Mouse (Mus musculus): ENCODE data around the gene Amd1. TPM values are rescaled to one million over a fixed set of nuclear protein-coding genes. Genes with fewer than 3 reads are reported as not detected.
A peak's percentile ranks its signal among the peaks of the same experiment; 100 is the strongest.

The Amd1 gene
- polyA plus RNA-seq, 1 experiment from 2014 or later = 84.4 TPM

DNA sequence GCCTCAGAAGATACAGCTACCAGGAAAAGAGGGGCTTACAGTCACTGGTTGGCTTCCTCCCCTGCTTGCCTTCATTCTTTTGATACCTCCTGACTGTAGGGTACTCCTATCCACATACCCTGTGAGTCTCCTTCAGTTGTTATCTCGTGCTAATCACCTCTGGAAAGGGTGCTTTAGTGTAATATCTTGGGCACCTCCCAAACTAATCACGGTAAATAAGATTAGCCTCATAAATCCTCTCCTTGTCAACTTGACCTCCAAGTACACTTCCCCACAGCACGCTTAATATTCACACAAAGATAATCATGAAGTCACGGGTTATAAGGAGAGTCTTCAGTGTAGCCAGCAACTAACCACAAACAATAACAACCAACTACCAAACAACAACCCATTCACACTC, 40.0 kb upstream of the Amd1 start:
- H3K27me3 ChIP-seq (ENCODE audit: control insufficient read depth, insufficient read depth, low read length) = no peaks in the 10 kb centered on the region
- no peaks in the 10 kb centered on the region for H3K4me1 ChIP-seq (ENCODE audit: control insufficient read depth, insufficient read depth, low read length)
- no peak overlapping the region for H3K4me3 ChIP-seq (ENCODE audit: low read depth, low read length)
- 56% methylated on average over 4 of the region's 4 CpGs for WGBS
- H3K4me2 ChIP-seq (replicated peaks; ENCODE audit: low read depth, low read length) = no peak overlapping the region
- ATAC-seq (ENCODE audit: insufficient number of reproducible peaks, insufficient read depth, low FRiP score, low read depth) = no peak
- no peak overlapping the region for H3K9ac ChIP-seq (replicated peaks; ENCODE audit: low read depth, low read length)
- no peaks in the 10 kb centered on the region for H3K36me3 ChIP-seq (ENCODE audit: control insufficient read depth, insufficient read depth, low read length)
- H3K9me3 ChIP-seq (ENCODE audit: control insufficient read depth, low read depth, low read length) = no peaks in the 10 kb centered on the region
- H3K27ac ChIP-seq (ENCODE audit: low read length) = no peak overlapping the region

DNA sequence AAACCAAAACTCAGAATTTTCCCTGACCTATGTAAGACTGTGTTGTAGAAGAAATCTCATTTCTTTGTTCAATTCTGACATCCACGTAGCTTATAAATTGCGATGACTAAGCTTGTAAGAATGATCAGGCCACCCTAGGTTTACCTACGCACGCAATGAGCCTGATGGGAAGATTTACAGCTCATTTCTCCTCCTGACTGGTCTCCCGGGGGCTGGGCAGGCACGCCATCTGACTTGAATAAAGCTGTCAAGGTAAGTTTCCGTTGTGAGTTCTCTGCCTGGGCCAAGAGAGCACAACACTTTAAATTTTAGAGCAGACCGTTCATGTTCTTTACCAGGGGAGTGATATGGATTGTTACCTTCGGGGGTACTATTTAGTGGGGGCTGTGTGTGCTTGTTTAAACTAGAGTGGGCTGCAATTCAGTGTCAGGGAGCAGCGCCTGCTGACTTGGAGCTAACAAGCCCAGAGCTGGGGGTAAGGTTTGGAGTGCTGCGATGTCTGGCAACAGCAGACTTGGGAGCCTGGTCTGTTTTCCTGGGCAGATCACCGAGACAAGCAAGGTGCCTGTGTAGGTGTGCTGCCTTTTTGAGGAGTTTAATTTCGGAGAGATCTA, 37.5 kb upstream of the Amd1 start, which contains the start of gene Cdk19:
TSS of gene Cdk19 (plus strand) at position 214 of the 614 bp plus-strand sequence.
- H3K27ac ChIP-seq (ENCODE audit: low read length) = no peak within 1 kb of the TSS
- no peaks in the 10 kb centered on the region for H3K36me3 ChIP-seq (ENCODE audit: control insufficient read depth, insufficient read depth, low read length)
- H3K4me3 ChIP-seq (ENCODE audit: low read depth, low read length) = no peak within 1 kb of the TSS
- peak; percentile 72; the same call in 1 of the 2 replicates for ATAC-seq (ENCODE audit: insufficient number of reproducible peaks, insufficient read depth, low FRiP score, low read depth)
- no peaks in the 10 kb centered on the region for H3K4me1 ChIP-seq (ENCODE audit: control insufficient read depth, insufficient read depth, low read length)
- no peak within 1 kb of the TSS for H3K4me2 ChIP-seq (replicated peaks; ENCODE audit: low read depth, low read length)
- no peaks in the 10 kb centered on the region for H3K9me3 ChIP-seq (ENCODE audit: control insufficient read depth, low read depth, low read length)
- H3K27me3 ChIP-seq (ENCODE audit: control insufficient read depth, insufficient read depth, low read length) = no peaks in the 10 kb centered on the region
- WGBS = 22% methylated on average over 13 of the region's 13 CpGs
- H3K9ac ChIP-seq (replicated peaks; ENCODE audit: low read depth, low read length) = no peak within 1 kb of the TSS

DNA sequence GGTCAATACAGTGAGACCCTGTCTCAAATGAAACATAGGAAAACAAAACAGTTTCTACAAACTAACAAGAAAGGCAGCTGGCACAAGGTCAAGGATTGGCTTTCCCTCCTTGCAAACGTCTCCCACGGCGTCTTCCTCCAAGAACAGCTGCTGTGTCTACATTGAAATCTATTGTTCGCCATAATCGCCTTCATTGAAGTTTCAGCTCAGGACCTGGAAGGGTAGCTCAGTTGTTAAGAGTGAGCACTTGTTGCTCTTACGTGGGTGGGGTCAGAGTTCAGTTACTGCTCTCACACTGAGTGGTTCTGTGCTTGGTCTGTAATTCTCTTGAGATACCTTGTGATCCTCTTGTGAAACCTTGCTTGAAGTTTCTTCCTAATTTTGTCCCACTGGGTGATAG, 30.9 kb upstream of the Amd1 start:
- WGBS = 61% methylated on average over 6 of the region's 6 CpGs
- Histone ChIP-seq H3K4me1 (ENCODE audit: control insufficient read depth, insufficient read depth, low read length) (no peaks in the 10 kb centered on the region), H3K4me2 (replicated peaks; ENCODE audit: low read depth, low read length) (no peak overlapping the region), H3K4me3 (ENCODE audit: low read depth, low read length) (no peak overlapping the region), H3K9ac (replicated peaks; ENCODE audit: low read depth, low read length) (no peak overlapping the region), H3K27ac (ENCODE audit: low read length) (no peak overlapping the region), H3K36me3 (ENCODE audit: control insufficient read depth, insufficient read depth, low read length) (no peaks in the 10 kb centered on the region), H3K27me3 (ENCODE audit: control insufficient read depth, insufficient read depth, low read length) (no peaks in the 10 kb centered on the region), H3K9me3 (ENCODE audit: control insufficient read depth, low read depth, low read length) (no peaks in the 10 kb centered on the region)
- no peak for ATAC-seq (ENCODE audit: insufficient number of reproducible peaks, insufficient read depth, low FRiP score, low read depth)

DNA sequence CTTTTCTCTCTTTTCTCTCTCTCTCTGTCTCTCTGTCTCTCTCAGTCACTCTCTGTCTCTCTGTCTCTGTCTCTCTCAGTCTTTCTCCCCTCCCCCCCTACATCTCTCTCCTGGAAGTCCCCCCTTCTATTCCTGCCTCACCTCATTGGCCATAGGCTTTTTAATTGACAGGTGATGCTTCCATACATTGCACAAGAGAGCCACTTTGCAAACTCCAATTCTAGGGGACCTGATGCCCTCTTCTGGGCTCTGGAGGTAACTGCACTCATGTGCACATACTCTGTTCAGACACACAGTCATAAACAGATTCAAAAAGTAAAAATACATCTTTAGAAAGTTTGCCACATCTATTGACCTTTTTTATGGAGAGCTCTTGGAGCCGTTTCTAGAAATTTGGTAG, 28.3 kb upstream of the Amd1 start:
- 97% methylated on average over 1 of the region's 1 CpGs for WGBS
- no peak for ATAC-seq (ENCODE audit: insufficient number of reproducible peaks, insufficient read depth, low FRiP score, low read depth)
- Histone ChIP-seq H3K4me3 (ENCODE audit: low read depth, low read length) (no peak overlapping the region), H3K4me2 (replicated peaks; ENCODE audit: low read depth, low read length) (no peak overlapping the region), H3K27ac (ENCODE audit: low read length) (no peak overlapping the region), H3K36me3 (ENCODE audit: control insufficient read depth, insufficient read depth, low read length) (no peaks in the 10 kb centered on the region), H3K4me1 (ENCODE audit: control insufficient read depth, insufficient read depth, low read length) (no peaks in the 10 kb centered on the region), H3K9me3 (ENCODE audit: control insufficient read depth, low read depth, low read length) (no peaks in the 10 kb centered on the region), H3K27me3 (ENCODE audit: control insufficient read depth, insufficient read depth, low read length) (no peaks in the 10 kb centered on the region), H3K9ac (replicated peaks; ENCODE audit: low read depth, low read length) (no peak overlapping the region)

DNA sequence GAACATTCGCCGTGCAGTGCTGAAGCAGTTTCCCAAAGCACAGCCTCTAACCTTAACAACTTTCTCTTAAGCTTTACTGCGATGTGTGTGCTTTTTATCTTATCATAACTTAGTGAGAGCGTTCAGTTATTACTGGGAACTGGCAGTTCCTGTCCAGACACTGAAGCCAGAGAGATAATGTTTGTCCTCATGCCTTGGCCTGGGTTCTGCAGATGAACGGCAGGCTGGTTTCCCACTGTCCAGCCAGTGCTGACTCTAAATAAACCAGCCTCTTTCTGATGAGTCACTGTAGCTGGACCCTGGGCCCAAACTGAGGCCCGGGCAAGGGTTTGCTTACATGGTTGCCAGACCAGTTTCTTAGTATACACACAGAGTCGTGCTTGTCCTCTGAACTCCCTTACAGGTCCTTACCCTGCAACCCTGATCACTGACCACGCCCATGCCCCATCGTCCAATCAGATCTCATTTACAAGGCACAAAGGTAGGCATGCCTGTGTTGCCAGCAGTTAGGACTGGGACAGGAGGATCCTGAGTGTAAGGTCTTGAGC, 26.1 kb upstream of the Amd1 start:
- Histone ChIP-seq H3K27me3 (ENCODE audit: control insufficient read depth, insufficient read depth, low read length) (no peaks in the 10 kb centered on the region), H3K4me3 (ENCODE audit: low read depth, low read length) (no peak overlapping the region), H3K4me2 (replicated peaks; ENCODE audit: low read depth, low read length) (no peak overlapping the region), H3K27ac (ENCODE audit: low read length) (peak overlapping the region; percentile 69), H3K9me3 (ENCODE audit: control insufficient read depth, low read depth, low read length) (no peaks in the 10 kb centered on the region), H3K4me1 (ENCODE audit: control insufficient read depth, insufficient read depth, low read length) (no peaks in the 10 kb centered on the region), H3K36me3 (ENCODE audit: control insufficient read depth, insufficient read depth, low read length) (no peaks in the 10 kb centered on the region), H3K9ac (replicated peaks; ENCODE audit: low read depth, low read length) (no peak overlapping the region)
- 66% methylated on average over 9 of the region's 9 CpGs for WGBS
- peak; percentile 94 for ATAC-seq (ENCODE audit: insufficient number of reproducible peaks, insufficient read depth, low FRiP score, low read depth)

DNA sequence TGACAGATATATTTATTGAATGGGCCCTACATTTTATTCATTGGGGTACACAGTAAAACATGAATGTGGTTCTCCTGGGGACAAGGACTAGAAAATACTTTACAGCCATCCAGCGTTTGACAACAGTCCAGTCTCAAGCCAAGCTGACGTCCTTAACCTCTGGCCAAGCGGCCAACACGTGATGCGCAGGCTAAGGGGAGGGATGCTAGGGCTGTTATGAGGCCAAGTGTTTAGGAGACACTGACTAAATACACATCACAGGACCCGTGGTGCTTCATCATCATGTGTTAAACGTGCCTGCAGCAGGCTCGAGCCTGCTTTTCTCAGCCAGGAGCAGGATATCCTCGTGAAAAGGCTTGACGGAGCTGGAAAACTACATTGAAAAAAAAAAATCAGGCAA, 18.3 kb upstream of the Amd1 start:
- no peaks in the 10 kb centered on the region for H3K36me3 ChIP-seq (ENCODE audit: control insufficient read depth, insufficient read depth, low read length)
- 85% methylated on average over 10 of the region's 10 CpGs for WGBS
- ATAC-seq (ENCODE audit: insufficient number of reproducible peaks, insufficient read depth, low FRiP score, low read depth) = no peak
- no peak overlapping the region for H3K4me3 ChIP-seq (ENCODE audit: low read depth, low read length)
- H3K27ac ChIP-seq (ENCODE audit: low read length) = no peak overlapping the region
- no peak overlapping the region for H3K4me2 ChIP-seq (replicated peaks; ENCODE audit: low read depth, low read length)
- no peak overlapping the region for H3K9ac ChIP-seq (replicated peaks; ENCODE audit: low read depth, low read length)
- H3K9me3 ChIP-seq (ENCODE audit: control insufficient read depth, low read depth, low read length) = no peaks in the 10 kb centered on the region
- no peaks in the 10 kb centered on the region for H3K27me3 ChIP-seq (ENCODE audit: control insufficient read depth, insufficient read depth, low read length)
- no peaks in the 10 kb centered on the region for H3K4me1 ChIP-seq (ENCODE audit: control insufficient read depth, insufficient read depth, low read length)

DNA sequence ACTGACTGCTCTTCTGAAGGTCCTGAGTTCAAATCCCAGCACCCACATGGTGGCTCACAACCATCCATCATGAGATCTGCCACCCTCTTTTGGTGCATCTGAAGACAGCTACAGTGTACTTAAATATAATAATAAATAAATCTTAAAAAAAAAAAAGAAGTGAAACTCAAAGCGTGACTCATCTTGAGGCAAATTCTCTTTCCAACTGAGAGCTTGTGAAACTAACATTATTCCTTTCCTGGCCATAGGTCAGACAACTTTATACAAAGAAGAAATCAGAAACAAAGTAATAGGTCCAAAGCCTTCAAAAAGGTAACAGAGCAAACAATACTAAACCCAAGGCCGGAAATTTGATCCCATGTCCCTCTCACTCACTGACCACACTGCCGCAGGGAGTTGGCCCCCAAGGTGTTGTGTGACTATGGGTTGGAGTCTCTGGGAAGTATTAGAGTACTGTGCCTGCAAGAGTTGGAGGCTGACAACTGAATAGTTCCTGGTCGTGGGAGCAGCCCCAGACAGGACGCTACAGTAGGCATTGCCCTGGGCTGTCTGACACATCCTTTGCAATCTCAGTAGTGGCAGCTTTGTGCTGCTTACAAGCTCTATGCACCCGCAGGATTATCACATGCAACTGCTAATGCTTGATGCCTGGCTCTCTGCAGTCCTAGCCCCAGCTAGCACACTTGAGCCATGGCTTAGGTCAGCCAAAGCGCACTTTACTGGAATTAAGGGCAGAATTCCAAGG, 15.0 kb upstream of the Amd1 start:
- H3K9ac ChIP-seq (replicated peaks; ENCODE audit: low read depth, low read length) = no peak overlapping the region
- ATAC-seq (ENCODE audit: insufficient number of reproducible peaks, insufficient read depth, low FRiP score, low read depth) = no peak
- H3K27ac ChIP-seq (ENCODE audit: low read length) = no peak overlapping the region
- no peaks in the 10 kb centered on the region for H3K4me1 ChIP-seq (ENCODE audit: control insufficient read depth, insufficient read depth, low read length)
- H3K4me3 ChIP-seq (ENCODE audit: low read depth, low read length) = no peak overlapping the region
- no peaks in the 10 kb centered on the region for H3K9me3 ChIP-seq (ENCODE audit: control insufficient read depth, low read depth, low read length)
- no peaks in the 10 kb centered on the region for H3K27me3 ChIP-seq (ENCODE audit: control insufficient read depth, insufficient read depth, low read length)
- WGBS = 45% methylated on average over 7 of the region's 7 CpGs
- no peaks in the 10 kb centered on the region for H3K36me3 ChIP-seq (ENCODE audit: control insufficient read depth, insufficient read depth, low read length)
- no peak overlapping the region for H3K4me2 ChIP-seq (replicated peaks; ENCODE audit: low read depth, low read length)

DNA sequence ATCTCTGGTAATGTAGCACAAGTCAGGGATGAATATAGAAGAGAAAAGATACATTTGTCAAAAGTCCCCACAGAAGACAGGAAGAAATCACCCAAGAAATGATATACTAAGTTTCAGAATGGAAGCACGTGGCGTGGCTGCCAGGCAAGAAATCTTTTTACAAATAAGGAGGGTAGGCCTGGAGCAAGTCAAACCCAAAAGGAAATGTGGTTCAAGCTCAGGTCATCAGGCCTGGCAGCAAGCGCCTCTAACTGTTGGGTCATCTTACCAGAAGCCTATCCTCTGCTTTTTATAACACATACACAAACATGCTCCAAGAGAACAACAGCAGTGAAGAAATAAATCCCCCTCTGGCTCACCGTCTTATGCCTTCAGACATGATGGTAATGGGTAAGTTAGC, 10.8 kb upstream of the Amd1 start:
- H3K9ac ChIP-seq (replicated peaks; ENCODE audit: low read depth, low read length) = no peak overlapping the region
- no peaks in the 10 kb centered on the region for H3K27me3 ChIP-seq (ENCODE audit: control insufficient read depth, insufficient read depth, low read length)
- H3K9me3 ChIP-seq (ENCODE audit: control insufficient read depth, low read depth, low read length) = no peaks in the 10 kb centered on the region
- no peak for ATAC-seq (ENCODE audit: insufficient number of reproducible peaks, insufficient read depth, low FRiP score, low read depth)
- no peak overlapping the region for H3K4me3 ChIP-seq (ENCODE audit: low read depth, low read length)
- 56% methylated on average over 4 of the region's 4 CpGs for WGBS
- no peak overlapping the region for H3K4me2 ChIP-seq (replicated peaks; ENCODE audit: low read depth, low read length)
- H3K4me1 ChIP-seq (ENCODE audit: control insufficient read depth, insufficient read depth, low read length) = no peaks in the 10 kb centered on the region
- no peaks in the 10 kb centered on the region for H3K36me3 ChIP-seq (ENCODE audit: control insufficient read depth, insufficient read depth, low read length)
- no peak overlapping the region for H3K27ac ChIP-seq (ENCODE audit: low read length)

Measured in stomach, embryonic 14.5 days (tissue).